Mouse (Mus musculus): ENCODE data around the gene Stil.

Stil gene

DNA sequence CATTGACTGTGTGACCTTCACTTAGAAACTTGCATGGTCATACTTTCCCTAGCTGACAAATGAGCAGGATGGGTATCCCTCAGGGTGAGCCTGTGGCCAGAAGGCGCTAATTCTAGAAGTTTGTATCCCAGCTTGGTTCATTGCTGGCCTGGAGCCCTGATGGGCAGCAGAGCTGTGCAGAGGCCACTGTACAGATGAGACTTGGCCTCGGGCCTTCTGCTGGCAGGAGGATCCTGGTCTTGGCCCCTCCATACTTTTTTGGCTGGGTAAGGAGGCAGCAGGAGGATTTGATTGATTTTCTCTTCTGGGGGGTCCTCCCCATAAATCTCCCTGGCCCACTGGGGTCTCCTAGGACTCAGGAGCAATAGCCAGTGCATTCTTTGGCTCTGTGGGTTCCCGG lies 83.1 kb downstream of the Stil start:
- DNase-seq (ENCODE audit: low spot score) = no peak

- peak; percentile 71 for DNase-seq (ENCODE audit: low spot score)
These were observed 85.7 kb downstream of the Stil start for GRCm38 (mm10) chr4:115085522-115086095.

- no peak for DNase-seq (ENCODE audit: low spot score)
These were observed 86.3 kb downstream of the Stil start for GRCm38 (mm10) chr4:115086257-115086656.

GRCm38 (mm10) chr4:115086763-115087415 lies 86.9 kb downstream of the Stil start:
- no peak for DNase-seq (ENCODE audit: low spot score)

GRCm38 (mm10) chr4:115088611-115089338 lies 88.8 kb downstream of the Stil start, which contains the start of gene Pdzk1ip1:
TSS of gene Pdzk1ip1 (plus strand) at chr4:115088708.
- DNase-seq (ENCODE audit: low spot score) = no peak

DNA sequence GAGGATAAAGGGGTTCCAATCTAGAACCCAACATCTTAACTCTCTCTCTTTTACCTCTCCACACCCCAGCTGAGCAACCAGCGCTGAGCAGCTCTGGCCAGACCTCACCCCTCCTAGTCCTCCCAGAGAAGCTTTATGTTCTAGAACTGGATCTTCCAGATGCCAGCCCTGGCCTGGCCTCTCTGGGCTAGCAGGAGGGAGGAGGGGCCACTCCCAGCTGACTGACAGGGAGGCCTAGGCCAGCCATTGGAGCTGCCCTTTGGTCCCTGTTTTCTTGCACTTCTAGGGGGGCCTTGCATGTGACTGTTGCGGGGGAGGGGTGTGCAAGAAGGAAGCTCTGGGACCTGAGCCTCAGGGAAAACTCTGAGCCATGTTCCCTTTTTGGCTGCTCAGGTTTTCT lies 90.6 kb downstream of the Stil start:
- DNase-seq (ENCODE audit: low spot score) = no peak

DNA sequence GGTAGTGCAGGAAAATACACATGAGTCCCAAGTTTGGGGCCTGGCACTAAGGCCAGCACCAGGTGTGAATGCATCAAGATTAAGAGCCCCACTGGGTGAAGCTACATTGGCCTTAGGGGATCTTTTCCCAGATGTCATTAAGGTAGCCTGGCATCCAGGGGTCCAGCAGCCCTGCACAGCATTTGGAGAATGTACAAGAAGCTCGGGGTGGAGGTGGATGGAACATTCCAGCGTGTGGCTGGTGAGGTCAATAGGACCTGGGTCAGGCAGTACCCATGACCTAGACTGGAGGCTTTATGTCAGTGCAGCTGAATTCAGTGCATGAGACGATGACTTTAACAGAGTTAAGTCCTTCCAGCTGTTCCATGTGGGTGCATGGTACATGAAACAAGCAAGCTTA lies 91.8 kb downstream of the Stil start:
- DNase-seq (ENCODE audit: low spot score) = no peak
